Mouse (Mus musculus): ENCODE data around the gene Slc17a7.
A peak's percentile ranks its signal among the peaks of the same experiment; 100 is the strongest.

Slc17a7 gene

DNA sequence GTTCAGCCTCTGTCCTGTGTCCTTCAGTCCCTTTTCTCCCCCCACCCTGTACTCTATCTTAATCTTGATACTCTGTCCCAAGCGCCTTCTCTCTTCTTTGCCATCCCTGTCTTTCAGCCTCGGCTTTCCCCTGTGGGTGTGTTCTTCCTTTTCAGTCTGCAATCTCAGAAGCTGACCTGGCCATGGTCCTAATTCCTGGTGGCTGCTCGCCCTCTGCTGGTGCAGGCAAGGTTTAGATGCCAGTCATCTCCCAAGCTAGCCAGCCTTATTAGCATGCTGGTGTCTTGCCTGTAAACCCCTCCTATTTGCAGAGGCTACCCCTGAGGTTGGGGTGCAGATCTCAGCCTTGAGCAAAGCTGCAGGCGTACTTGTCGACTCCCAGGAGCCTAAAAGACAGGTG, 34.7 kb downstream of the Slc17a7 start:
- peak; percentile 45; the same call in 1 of the 2 replicates for ATAC-seq (ENCODE audit: low TSS enrichment)

DNA sequence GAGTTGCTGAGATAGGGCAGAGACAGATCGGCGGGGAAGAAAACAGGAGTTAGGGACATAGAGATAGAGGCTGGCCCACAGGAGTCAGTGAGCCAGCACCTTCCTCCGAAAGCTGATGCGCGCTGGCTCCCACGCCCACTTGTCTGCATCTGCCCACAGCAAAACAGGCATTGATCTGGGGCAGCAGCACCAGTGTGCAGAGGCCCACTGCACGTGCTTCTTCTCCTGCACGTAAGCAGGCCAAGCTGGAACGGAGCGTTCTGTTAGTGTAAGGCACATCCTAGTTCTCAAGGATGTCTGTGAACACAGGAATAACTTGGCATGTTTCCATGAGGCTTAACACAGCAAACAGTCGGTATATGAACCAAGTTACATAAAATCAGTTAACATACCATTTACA, 35.2 kb downstream of the Slc17a7 start:
- peak; percentile 21; the same call in 1 of the 2 replicates for ATAC-seq (ENCODE audit: low TSS enrichment)

DNA sequence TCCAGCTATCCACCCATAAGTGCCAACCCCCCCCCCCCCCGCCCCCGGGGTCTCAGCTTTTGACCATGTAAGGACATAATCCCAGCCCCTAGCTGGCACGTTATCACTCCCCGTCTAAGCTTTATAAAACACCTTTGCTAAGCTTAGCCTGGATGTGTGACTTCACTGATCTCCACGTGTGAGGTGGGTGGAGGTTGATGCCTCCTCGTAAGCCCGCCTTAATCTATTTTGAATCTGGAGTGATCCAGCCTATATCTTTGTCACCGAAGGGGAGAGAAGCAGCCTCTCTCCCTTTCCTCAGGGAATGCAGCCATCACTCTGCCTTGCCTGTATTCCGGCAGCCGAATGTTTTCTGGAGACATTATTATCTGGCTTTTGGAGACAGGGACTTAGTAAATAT, 38.9 kb downstream of the Slc17a7 start:
- ATAC-seq (ENCODE audit: low TSS enrichment), result peak; percentile 38; the same call in 1 of the 2 replicates

DNA sequence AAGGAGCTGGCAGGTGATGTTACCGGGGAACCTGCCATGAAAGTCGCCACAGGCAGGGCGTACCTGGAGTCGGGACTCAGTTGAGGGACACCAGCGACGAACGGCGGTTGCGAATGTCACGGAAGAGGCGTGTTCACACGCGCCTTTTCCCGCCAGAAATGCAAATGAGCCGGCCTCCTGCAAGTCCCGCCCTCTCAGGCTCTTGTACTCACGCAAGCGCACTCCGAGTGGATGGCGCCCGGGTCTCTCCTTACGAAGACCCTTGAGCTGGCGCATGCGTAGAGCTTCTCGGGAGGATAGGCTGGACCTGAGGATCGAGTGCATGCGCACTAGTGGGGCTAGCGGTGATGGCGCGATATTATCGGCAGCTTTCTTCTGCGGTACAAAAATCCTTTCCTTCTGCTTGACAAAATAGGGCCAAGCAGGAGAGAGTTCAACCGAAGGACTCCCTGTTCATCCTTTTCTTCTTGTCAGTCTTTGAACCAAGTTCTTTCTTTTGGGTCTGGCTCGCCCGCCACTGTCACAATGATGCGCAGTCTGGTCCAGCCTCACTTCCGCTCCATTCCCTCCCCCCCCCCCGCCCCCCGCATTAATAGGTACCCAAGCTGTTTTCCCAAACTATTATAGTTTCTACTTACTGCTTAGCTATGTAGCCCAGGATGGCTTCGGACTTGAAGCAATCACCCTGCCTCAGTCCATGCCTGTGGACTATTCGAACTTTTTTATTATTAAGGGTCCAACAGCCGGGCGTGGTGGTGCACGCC, 40.8 kb downstream of the Slc17a7 start, which contains the start of gene Ccdc155:
Gene Ccdc155, minus strand, starts transcription at position 513 of the 764 bp plus-strand sequence.
- peak; percentile 87; the same call in 1 of the 2 replicates for ATAC-seq (ENCODE audit: low TSS enrichment)

DNA sequence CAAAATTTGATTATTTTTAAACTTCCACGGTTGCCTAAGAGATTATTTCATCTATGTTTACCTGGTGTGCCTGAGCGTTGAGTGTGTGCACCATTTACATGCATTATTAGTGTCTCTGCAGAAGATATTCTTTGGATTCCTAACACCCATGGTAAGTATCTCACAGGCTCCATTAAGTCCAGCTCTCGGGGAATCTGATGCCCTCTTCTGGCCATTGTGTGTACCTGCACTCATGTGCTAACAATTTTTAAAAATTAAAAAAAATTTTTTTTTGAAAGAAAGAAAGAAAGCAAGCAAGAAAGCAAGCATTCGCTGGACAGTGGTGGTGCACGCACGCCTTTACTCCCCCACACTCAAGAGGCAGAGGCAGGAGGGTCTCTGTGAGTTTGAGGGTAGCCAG, 44.5 kb downstream of the Slc17a7 start:
- ATAC-seq (ENCODE audit: low TSS enrichment), result no peak

DNA sequence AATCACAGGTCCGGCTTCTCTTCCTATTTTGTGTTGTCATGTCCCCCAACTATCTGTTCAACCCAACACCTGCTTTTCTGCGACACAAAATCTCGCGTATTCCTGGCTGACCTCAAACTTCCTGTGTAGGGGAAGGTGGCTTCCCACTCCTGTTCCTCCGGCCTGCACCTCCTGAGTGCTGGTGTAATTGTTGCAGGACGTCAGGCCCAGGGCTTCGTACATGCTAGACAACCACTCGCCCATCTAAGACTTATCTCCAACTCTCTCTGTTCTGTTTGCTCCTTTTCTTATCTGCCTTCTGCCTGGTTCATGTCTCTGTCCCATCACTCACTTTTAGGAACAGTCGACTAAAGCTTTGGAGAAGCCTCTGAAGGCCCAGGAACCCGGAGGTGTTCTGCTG, 47.3 kb downstream of the Slc17a7 start:
- ATAC-seq (ENCODE audit: low TSS enrichment), result no peak

DNA sequence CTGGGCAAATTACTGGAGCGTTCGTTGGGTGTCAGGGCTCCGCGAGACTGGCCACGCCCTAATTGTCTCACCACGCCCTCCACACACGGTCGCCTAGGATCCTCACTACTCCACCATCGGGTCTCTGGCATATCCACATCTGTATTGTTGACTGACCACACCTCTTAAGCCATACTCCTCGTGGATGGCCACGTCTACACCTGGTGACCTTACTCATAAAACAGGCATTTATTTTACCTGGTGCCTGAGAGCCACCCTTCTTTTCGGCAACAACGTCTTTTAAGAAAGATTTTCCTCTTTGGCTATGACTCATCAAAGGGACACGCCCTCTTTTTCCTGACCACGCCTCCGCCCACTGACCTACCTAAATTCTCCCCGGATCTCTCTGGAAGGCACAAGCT, 48.1 kb downstream of the Slc17a7 start, which contains the start of gene Dkkl1:
Gene Dkkl1, minus strand, starts transcription at position 297 of the 401 bp plus-strand sequence.
- peak; percentile 50; the same call in 1 of the 2 replicates for ATAC-seq (ENCODE audit: low TSS enrichment)

DNA sequence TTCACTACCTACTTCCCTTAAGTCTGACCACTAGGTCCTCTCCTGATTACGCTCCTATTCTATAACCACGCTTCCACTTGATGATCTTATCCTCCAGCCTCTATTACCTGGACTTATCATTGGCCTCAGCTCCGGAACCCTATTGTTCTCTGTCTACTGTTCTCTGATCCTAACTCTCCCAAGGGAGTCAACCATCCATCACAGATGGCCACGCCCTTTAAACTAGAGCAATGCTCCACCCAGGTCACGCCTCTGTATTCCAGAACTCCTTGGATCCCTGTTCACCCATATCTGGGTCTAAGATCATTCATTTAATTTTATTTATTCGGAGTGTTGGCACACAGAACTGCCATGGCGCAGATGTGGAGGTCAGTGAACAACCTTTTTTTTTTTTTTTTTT, 48.6 kb downstream of the Slc17a7 start:
- no peak for ATAC-seq (ENCODE audit: low TSS enrichment)

DNA sequence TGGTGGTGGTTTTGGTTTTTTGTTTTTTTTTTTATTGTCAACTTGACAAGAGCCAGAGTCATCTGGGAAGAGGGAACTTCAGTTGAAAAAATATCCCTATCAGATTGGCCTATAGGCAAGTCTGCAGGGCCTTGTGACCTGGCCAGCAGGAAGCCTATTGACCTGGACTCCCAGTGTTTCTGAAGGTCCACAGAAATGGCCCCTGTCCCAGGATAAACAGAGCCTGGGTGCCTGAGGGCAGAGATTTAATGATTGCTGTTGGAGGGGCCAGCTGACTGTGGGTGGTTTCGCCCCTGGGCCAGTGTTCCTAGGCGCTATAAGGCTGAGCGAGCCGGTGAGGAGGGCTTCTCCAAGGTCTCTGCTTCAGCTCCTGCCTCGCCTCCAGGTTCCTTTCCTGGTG, 50.0 kb downstream of the Slc17a7 start:
- ATAC-seq (ENCODE audit: low TSS enrichment), result no peak

DNA sequence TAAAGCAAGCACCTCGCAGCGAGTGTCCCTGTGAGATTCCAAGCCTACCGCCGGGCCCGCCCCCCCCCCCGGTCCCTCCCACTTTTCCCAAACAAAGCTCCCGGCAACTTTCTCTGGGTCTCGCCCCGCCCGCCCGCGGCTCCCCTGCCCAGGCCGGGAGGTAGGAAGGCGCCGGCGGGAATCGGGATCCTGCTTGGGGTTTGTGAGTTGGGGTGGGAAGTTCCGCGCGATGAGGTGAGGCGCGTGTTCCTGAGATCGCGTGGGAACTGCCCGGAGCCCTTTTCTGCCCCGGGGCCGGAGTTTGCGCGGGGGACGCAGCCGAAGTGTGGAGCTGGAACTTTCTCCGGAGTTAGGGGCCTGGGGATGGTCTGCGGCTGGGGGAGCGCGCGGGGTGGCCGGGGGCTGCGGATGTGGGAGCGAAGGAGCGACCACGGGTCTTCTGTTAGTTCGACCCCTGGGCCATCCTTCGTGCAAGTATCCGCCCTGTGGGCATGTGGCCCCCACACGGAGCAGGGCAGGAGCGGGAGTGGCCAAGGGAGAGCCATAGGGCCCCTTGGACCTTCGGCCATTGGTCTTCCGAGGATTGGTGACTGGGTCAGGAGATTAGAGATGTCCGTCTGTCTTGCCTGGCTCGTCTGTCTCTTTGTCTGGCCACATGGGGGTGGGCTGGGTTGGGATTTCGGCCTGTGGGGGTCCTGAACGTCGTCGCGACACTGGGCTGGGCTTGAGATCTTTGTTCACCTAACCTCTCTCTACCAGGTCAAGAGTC, 52.1 kb downstream of the Slc17a7 start, which contains the start of gene Tead2:
Gene Tead2, plus strand, starts transcription at position 81 of the 769 bp plus-strand sequence.
- ATAC-seq (ENCODE audit: low TSS enrichment), result no peak

DNA sequence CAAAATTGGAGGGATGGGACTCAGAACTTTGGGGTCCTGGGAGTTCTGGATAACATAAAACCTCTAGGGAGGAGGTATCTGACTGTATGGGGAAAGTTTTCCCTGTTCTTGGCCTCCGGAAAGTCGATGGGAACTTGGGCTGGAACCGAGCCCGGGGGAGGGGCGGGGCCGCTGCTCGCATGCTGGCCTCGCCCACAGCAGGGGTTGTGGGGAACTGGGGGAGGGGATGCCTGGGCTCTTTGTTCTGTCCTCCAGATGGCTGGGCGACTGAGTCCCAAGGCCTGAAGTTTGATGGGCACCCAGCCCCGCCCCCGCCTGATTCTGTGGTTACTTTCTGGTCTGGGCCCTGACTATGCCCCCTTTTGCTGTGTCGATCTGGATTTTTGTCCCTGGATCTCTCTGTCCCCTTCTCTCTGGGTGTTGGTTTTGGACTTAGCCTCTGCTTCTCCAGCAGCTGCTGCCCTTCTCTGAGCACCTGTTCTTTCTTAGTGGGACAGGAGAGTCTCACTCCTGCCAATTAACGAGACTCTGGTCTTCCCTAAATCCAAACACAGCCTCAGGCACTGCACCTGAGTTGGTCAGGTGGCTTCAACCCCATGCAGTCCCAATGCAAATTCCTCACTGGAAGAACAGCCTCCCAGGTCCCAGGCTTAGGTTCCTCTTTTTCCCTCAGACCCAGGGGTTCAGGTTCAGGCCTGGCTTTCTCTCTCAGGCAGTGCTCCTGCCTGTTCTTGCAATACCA, 52.9 kb downstream of the Slc17a7 start:
- ATAC-seq (ENCODE audit: low TSS enrichment), result no peak

DNA sequence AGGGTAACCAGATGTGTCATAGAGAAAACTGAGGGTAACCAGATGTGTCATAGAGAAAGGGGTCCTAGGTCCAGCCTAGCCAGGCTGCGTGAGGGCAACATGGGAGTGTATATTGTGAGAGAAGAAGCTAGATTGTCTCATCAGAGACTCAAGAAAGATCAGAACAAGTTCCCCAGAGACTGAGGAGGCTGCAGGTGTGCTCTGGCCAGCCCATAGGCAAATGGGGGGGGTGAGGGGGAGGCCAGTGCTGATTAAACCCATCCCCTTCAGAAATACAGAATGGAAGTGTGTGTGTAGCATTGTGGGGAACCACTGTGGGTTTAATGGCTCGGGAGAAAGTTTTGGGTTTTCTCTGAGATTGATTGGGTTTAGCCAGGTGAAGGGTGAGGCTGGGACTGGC, 57.9 kb downstream of the Slc17a7 start:
- ATAC-seq (ENCODE audit: low TSS enrichment), result no peak

DNA sequence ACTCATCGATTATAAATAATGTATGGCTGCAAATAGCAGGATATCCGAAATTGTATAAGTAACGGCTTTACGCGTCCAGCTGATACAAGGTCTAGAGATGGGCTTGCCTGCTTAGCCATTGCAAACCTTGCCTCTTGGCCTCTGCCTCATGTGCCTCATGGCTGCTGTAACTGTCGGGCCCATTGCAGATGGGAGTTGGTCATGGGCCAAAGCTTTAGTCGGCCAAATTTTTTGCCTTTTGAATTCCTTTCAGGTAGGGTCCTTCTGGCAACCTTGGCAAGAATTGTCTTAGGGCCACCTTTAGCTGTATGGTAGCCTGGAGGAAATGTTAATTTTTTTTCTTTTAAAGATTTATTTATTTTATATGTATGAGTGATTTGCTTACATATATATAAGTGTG, 61.1 kb downstream of the Slc17a7 start:
- ATAC-seq (ENCODE audit: low TSS enrichment), result no peak
